ENCODE assay signal across 8 mouse cellular contexts in the genomic region with DNA sequence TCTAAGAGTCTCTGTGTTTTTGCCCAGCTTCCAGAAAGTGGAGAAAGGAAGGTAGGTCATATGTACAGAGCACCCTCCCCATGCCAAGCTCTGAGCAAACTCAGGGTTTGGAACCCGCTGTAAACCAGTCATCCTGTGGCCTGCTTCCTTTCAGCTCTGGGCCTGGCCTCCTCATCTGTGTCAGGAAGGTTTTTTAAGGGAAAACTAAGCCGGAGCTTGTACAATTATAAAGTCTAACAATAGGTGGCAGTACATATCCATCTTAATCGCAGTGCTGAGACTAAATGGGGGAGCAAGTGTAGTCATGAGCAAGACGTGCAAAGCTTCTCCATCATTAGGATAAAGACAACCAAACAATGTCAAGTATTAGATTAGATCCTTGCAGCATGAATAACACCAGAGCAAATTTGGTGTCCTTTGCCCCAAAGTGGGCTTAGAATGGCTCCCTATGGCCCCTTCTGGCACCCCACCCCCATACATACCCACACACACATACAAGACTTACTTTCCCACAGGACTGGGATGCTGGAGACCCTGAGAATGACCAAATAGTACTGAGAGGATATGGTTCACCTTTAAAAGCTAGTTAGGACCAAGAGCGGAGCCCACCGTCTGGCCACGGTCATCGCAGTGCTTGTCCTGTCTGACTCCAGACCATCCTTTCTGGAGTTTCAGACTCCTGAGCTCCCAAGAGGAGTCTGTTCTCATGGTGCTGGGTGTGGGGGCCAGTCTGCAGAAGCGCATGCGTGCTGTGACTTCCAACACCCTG.
DNase-seq lines count a peak whose midpoint lies in the region; ATAC-seq and TF ChIP-seq lines count a peak whose summit lies in the region.

No protein-coding gene starts in this region.

- no peaks in the 10 kb centered on the region for H3K9me3 ChIP-seq in lung, postnatal 0 days (ENCODE audit: low read length)
- no peaks in the 10 kb centered on the region for H3K9me3 ChIP-seq in forebrain, embryonic 14.5 days (replicated peaks; ENCODE audit: control insufficient read depth, low read length)
- no peaks in the 10 kb centered on the region for H3K9me3 ChIP-seq in liver, embryonic 11.5 days (ENCODE audit: control insufficient read depth, low read length)

- no peak overlapping the region for H3K4me2 ChIP-seq in lung, postnatal 0 days (replicated peaks; ENCODE audit: low read depth, low read length)
- H3K4me2 ChIP-seq in forebrain, embryonic 14.5 days (ENCODE audit: low read length) = no peak overlapping the region
- no peak overlapping the region for H3K4me2 ChIP-seq in liver, embryonic 11.5 days

- no peaks in the 10 kb centered on the region for H3K36me3 ChIP-seq in lung, postnatal 0 days (ENCODE audit: insufficient read depth, low read length)
- H3K36me3 ChIP-seq in forebrain, embryonic 14.5 days (ENCODE audit: control insufficient read depth, insufficient read depth, low read length) = peaks cover 8% of the 10 kb centered on the region; the same call in 1 of the 2 replicates
- H3K36me3 ChIP-seq in liver, embryonic 11.5 days (ENCODE audit: control insufficient read depth, insufficient read depth, low read length) = no peaks in the 10 kb centered on the region

- no peaks in the 10 kb centered on the region for H3K27me3 ChIP-seq in lung, postnatal 0 days (replicated peaks; ENCODE audit: insufficient read depth, low read length)
- H3K27me3 ChIP-seq in forebrain, embryonic 14.5 days (replicated peaks; ENCODE audit: control insufficient read depth, insufficient read depth, low read length) = no peaks in the 10 kb centered on the region
- H3K27me3 ChIP-seq in liver, embryonic 11.5 days (replicated peaks; ENCODE audit: control insufficient read depth, insufficient read depth, low read length) = no peaks in the 10 kb centered on the region

- no peak overlapping the region for H3K27ac ChIP-seq in lung, postnatal 0 days (ENCODE audit: low read length)
- H3K27ac ChIP-seq in forebrain, embryonic 14.5 days (ENCODE audit: low read depth, low read length) = no peak overlapping the region
- H3K27ac ChIP-seq in liver, embryonic 11.5 days (ENCODE audit: low read depth, low read length) = no peak overlapping the region

- TF ChIP-seq CTCF in lung, postnatal 0 days (IDR thresholded peaks at IDR 0.05) = peak; percentile 72

- H3K9ac ChIP-seq in lung, postnatal 0 days (replicated peaks; ENCODE audit: low read depth) = no peak overlapping the region
- no peak overlapping the region for H3K9ac ChIP-seq in forebrain, embryonic 14.5 days (ENCODE audit: low read length)
- H3K9ac ChIP-seq in liver, embryonic 11.5 days (ENCODE audit: low read depth, low read length) = no peak overlapping the region

- peak; percentile 41 for ATAC-seq in cerebellum, adult (ENCODE audit: insufficient number of reproducible peaks, low FRiP score, low TSS enrichment)
- ATAC-seq in lung, postnatal 0 days = peak; percentile 35; the same call in 1 of the 2 replicates
- ATAC-seq in forebrain, embryonic 14.5 days = peak; percentile 50; the same call in 1 of the 2 replicates
- peak; percentile 16; the same call in 1 of the 2 replicates for ATAC-seq in liver, embryonic 11.5 days (replicated peaks; ENCODE audit: low FRiP score)

- H3K4me3 ChIP-seq in lung, postnatal 0 days (ENCODE audit: low read depth, low read length) = no peak overlapping the region
- no peak overlapping the region for H3K4me3 ChIP-seq in forebrain, embryonic 14.5 days (ENCODE audit: low read depth, low read length)
- H3K4me3 ChIP-seq in liver, embryonic 11.5 days (ENCODE audit: low read depth, low read length) = no peak overlapping the region

- no peaks in the 10 kb centered on the region for H3K4me1 ChIP-seq in lung, postnatal 0 days (ENCODE audit: insufficient read depth, low read depth, low read length)
- no peaks in the 10 kb centered on the region for H3K4me1 ChIP-seq in forebrain, embryonic 14.5 days (ENCODE audit: control insufficient read depth, insufficient read depth, low read length)
- no peaks in the 10 kb centered on the region; the same call in 1 of the 2 replicates for H3K4me1 ChIP-seq in liver, embryonic 11.5 days (replicated peaks; ENCODE audit: control insufficient read depth, insufficient read depth, low read length)

- WGBS in lung, postnatal 0 days = 64% methylated on average over 10 of the region's 10 CpGs
- 66% methylated on average over 10 of the region's 10 CpGs for WGBS in forebrain, embryonic 14.5 days
- 60% methylated on average over 10 of the region's 10 CpGs for WGBS in liver, embryonic 11.5 days

- no peak for TF ChIP-seq EP300 in lung, postnatal 0 days (IDR thresholded peaks at IDR 0.05)

- no peak for DNase-seq in cerebellum, adult 11 months
- DNase-seq in lung, postnatal 0 days (ENCODE audit: low spot score) = peak; percentile 77
- no peak for DNase-seq in lung, postnatal 14 days
- peak; percentile 79 for DNase-seq in forebrain, embryonic 14.5 days (ENCODE audit: low spot score)
- no peak for DNase-seq in liver, embryonic 11.5 days (ENCODE audit: low spot score)
- DNase-seq in retina, postnatal 7 days (ENCODE audit: low read depth, low spot score) = peak; percentile 37
- DNase-seq in layer of hippocampus, adult 9-11 months = no peak

Comparison
In these comparisons a context has a peak if more than half of its experiments do, and no peak if none do; other contexts are left out.
1. DNase-seq: peak in lung, postnatal 0 days (single experiment), forebrain, embryonic 14.5 days (single experiment) and retina, postnatal 7 days (single experiment); none in cerebellum, adult 11 months (single experiment), lung, postnatal 14 days (single experiment), liver, embryonic 11.5 days (single experiment) and layer of hippocampus, adult 9-11 months (single experiment).
2. Peak in every context shown above with its lines, with median percentiles within 50 percentile points of each other: ATAC-seq.